ENCODE assay signal across 20 mouse cellular contexts in genomic region chr19:42745869-42746224, GRCm38 (mm10). TPM values are rescaled to one million over a fixed set of nuclear protein-coding genes. Genes with fewer than 3 reads are reported as not detected.
DNase-seq lines count a peak whose midpoint lies in the region; ATAC-seq and TF ChIP-seq lines count a peak whose summit lies in the region.
"Had no signal": no experiment of that assay in that cellular context is flagged by ENCODE, and none has a peak within 500 bp of the region (broad histone marks: within the 10 kb centered on the region; RNA-seq: fewer than 3 reads in every experiment).

No protein-coding gene starts in this region.

- H3K4me3 ChIP-seq in bone marrow, adult 2 months (replicated peaks; ENCODE audit: control insufficient read depth, low read depth, low read length) = no peak overlapping the region
- H3K4me3 ChIP-seq in liver, embryonic 15.5 days (replicated peaks) = no peak overlapping the region
- H3K4me3 ChIP-seq: embryonic facial prominence, embryonic 10.5 days; erythroblast, embryonic 14.5 days; forebrain, embryonic 15.5 days; heart, embryonic 10.5 days; hindbrain, embryonic 12.5 days had no signal

- no peak for TF ChIP-seq POLR2A in bone marrow, adult 2 months (IDR thresholded peaks at IDR 0.05; ENCODE audit: borderline replicate concordance, control insufficient read depth, low read depth, low read length)

- ATAC-seq in erythroid progenitor cell, adult 5-6 weeks (replicated peaks; ENCODE audit: low FRiP score, poor library complexity, severe bottlenecking) = peak; percentile 64
- no peak for ATAC-seq in liver, embryonic 15.5 days (ENCODE audit: insufficient read depth)
- ATAC-seq: forebrain, embryonic 15.5 days; hindbrain, embryonic 16.5 days had no signal

- H3K9ac ChIP-seq in liver, embryonic 15.5 days = no peak overlapping the region
- H3K9ac ChIP-seq: forebrain, embryonic 15.5 days; hindbrain, embryonic 12.5 days had no signal

- H3K27ac ChIP-seq in bone marrow, adult 2 months (ENCODE audit: control insufficient read depth, insufficient read depth, low read depth, low read length, poor library complexity) = 0 out of 2 replicates have a peak overlapping the region, but pooled peaks have one; percentile 13
- no peak overlapping the region; the same call in 1 of the 2 replicates for H3K27ac ChIP-seq in liver, embryonic 15.5 days (replicated peaks)
- H3K27ac ChIP-seq: embryonic facial prominence, embryonic 10.5 days; forebrain, embryonic 15.5 days; hindbrain, embryonic 12.5 days had no signal

- H3K27me3 ChIP-seq in liver, embryonic 15.5 days = no peaks in the 10 kb centered on the region
- H3K27me3 ChIP-seq: forebrain, embryonic 15.5 days had no signal

- no peaks in the 10 kb centered on the region for H3K36me3 ChIP-seq in liver, embryonic 15.5 days (replicated peaks)
- H3K36me3 ChIP-seq: embryonic facial prominence, embryonic 10.5 days; forebrain, embryonic 15.5 days; heart, embryonic 10.5 days; hindbrain, embryonic 12.5 days had no signal

- 64% methylated on average over 4 of the region's 4 CpGs for WGBS in bone marrow, adult 2 months
- 20% methylated on average over 4 of the region's 4 CpGs for WGBS in liver, embryonic 15.5 days (ENCODE audit: insufficient replicate concordance)

- no peak for TF ChIP-seq CTCF in bone marrow, adult 2 months (IDR thresholded peaks at IDR 0.05; ENCODE audit: control insufficient read depth, insufficient read depth, low read length)

- no peak for DNase-seq in heart, adult 11 months
- no peak for DNase-seq in cerebellum, postnatal 36 days
- no peak for DNase-seq in spleen, postnatal 14 days (ENCODE audit: low spot score in 2 of 2)
- DNase-seq: adrenal gland, adult 8-10 months; cerebellum, adult 18-20 months; cerebellum, adult 9-11 months; gastrocnemius, postnatal 36 days; heart, adult 18-20 months; heart, postnatal 10 days; heart, postnatal 4 days had no signal

- no peaks in the 10 kb centered on the region for H3K9me3 ChIP-seq in liver, embryonic 15.5 days (replicated peaks)
- H3K9me3 ChIP-seq: embryonic facial prominence, embryonic 10.5 days; forebrain, embryonic 15.5 days; heart, embryonic 10.5 days; hindbrain, embryonic 12.5 days had no signal

- H3K4me1 ChIP-seq in bone marrow, adult 2 months (ENCODE audit: control insufficient read depth, insufficient read depth, low read length) = peaks cover 1% of the 10 kb centered on the region; the same call in 1 of the 2 replicates
- peaks cover 43% of the 10 kb centered on the region for H3K4me1 ChIP-seq in liver, embryonic 15.5 days (replicated peaks)

- peak overlapping the region; percentile 49; the same call in 1 of the 2 replicates for H3K4me2 ChIP-seq in liver, embryonic 15.5 days
- H3K4me2 ChIP-seq: forebrain, embryonic 15.5 days; hindbrain, embryonic 12.5 days had no signal

RNA-seq across cellular contexts. Expression of gene Pyroxd2, which starts 6.7 kb away (rescaled TPM):
- 3.3 and 9.2 TPM in 2 replicates for polyA plus RNA-seq in bone marrow, adult 2 months (2011; ENCODE audit: insufficient read depth, insufficient read length, low replicate concordance, missing spikeins)
- 0.36 and 0.84 TPM in 2 replicates for total RNA-seq in erythroid progenitor cell, adult 5-6 weeks (2015; ENCODE audit: low replicate concordance)
- total RNA-seq in erythroid progenitor cell, adult 5-6 weeks (2017; ENCODE audit: low replicate concordance) = not detected in 2 replicates
- polyA plus RNA-seq in liver, embryonic 15.5 days (2015; fragmentation: Nextera tagmentation; extraction: Ambion mirVana) = 3.5 and 4.2 TPM in 2 replicates
- total RNA-seq: ES-E14 had no signal

RNA-seq across cellular contexts. Expression of gene Hps1, which starts 33.9 kb away (rescaled TPM):
- 5.1 and 16.1 TPM in 2 replicates for polyA plus RNA-seq in bone marrow, adult 2 months (2011; ENCODE audit: insufficient read depth, insufficient read length, low replicate concordance, missing spikeins)
- total RNA-seq in erythroid progenitor cell, adult 5-6 weeks (2015; ENCODE audit: low replicate concordance) = 2.5 and 3.8 TPM in 2 replicates
- total RNA-seq in erythroid progenitor cell, adult 5-6 weeks (2017; ENCODE audit: low replicate concordance) = 2.7 and 4.0 TPM in 2 replicates
- polyA plus RNA-seq in liver, embryonic 15.5 days (2015; fragmentation: Nextera tagmentation; extraction: Ambion mirVana) = 7.1 and 7.4 TPM in 2 replicates
